Mouse (Mus musculus) kidney, adult 2 months (tissue): ENCODE measurements at regions not wholly inside any gene's neighbourhood (a gene's known extent, or its start where the extent isn't known, plus 50 kb on each side); places are given as distances from the start of the nearest gene placed in this dataset.

Source experiments
- CTCF ChIP-seq: fragments of 200-500 bp; conservative IDR thresholded peaks from 2 replicates; pipeline ENCODE4 v1.5.1; 2011; ENCODE audit warnings: low read depth, mild to moderate bottlenecking, control low read depth, low read length, moderate library complexity, mixed read lengths; ENCODE audit not compliant: insufficient read depth, insufficient read length
- POLR2A ChIP-seq: fragments of 200-500 bp; IDR thresholded peaks from one replicate; pipeline ENCODE4 v1.6.1; 2011; ENCODE audit warnings: low read depth, low read length, control low read depth

DNA sequence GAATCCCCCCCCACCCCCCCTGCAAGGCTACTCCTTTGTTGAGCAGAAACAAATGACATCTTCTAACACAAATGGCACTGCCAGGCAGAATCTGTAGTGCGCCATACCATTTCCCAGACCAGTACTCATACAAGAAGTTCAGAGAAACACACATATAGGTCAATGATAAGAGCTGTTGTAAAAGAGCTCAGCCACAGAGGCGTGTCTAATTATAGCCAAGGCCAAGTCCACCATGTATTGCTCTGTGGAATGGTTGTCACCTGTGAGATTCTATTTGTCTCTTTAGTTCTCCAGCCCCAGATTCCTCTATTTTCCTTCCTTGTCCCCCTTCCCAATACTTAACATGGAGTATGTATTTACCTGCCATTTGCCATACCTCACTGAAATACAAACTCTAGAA is 72.0 kb upstream of the Anapc15-ps start:
- TF ChIP-seq POLR2A (no peak), CTCF (no peak)
